Mouse (Mus musculus): Measurements from ENCODE around the gene Nkd2.

Nkd2 gene

GRCm38 (mm10) chr13:73816338-73816737 is 31.1 kb downstream of the Nkd2 start:
- peak; percentile 35 to 67 for DNase-seq

GRCm38 (mm10) chr13:73814181-73814580 is 33.2 kb downstream of the Nkd2 start:
- DNase-seq: no peak

GRCm38 (mm10) chr13:73812936-73813335 is 34.5 kb downstream of the Nkd2 start:
- no peak for DNase-seq

- DNase-seq: no peak
Observed at GRCm38 (mm10) chr13:73804914-73805313, 42.5 kb downstream of the Nkd2 start.

- DNase-seq: peak; percentile 8 to 62
Observed at GRCm38 (mm10) chr13:73803450-73804178, 43.8 kb downstream of the Nkd2 start.

- DNase-seq: no peak
Observed at GRCm38 (mm10) chr13:73799110-73799509, 48.3 kb downstream of the Nkd2 start.

GRCm38 (mm10) chr13:73793171-73793570 is 54.3 kb downstream of the Nkd2 start:
- DNase-seq: no peak

GRCm38 (mm10) chr13:73792176-73792575 is 55.3 kb downstream of the Nkd2 start:
- no peak for DNase-seq

- no peak for DNase-seq
Observed at GRCm38 (mm10) chr13:73782486-73782885, 64.9 kb downstream of the Nkd2 start.

GRCm38 (mm10) chr13:73777578-73777977 is 69.9 kb downstream of the Nkd2 start:
- no peak for DNase-seq

- peak in 1 of 2 experiments; percentile 32 for DNase-seq
Observed at GRCm38 (mm10) chr13:73775786-73776185, 71.6 kb downstream of the Nkd2 start.

GRCm38 (mm10) chr13:73773519-73774205 is 73.8 kb downstream of the Nkd2 start:
- peak; percentile 88 for DNase-seq

- peak; percentile 23 to 55 for DNase-seq
Observed at GRCm38 (mm10) chr13:73772655-73773054, 74.8 kb downstream of the Nkd2 start.

GRCm38 (mm10) chr13:73771131-73771530 is 76.3 kb downstream of the Nkd2 start:
- DNase-seq: peak; percentile 41 to 72

- peak; percentile 79 to 92 for DNase-seq
Observed at GRCm38 (mm10) chr13:73769916-73770682, 77.3 kb downstream of the Nkd2 start.
